8 mouse cellular contexts compared by ENCODE assay signal in the genomic region with DNA sequence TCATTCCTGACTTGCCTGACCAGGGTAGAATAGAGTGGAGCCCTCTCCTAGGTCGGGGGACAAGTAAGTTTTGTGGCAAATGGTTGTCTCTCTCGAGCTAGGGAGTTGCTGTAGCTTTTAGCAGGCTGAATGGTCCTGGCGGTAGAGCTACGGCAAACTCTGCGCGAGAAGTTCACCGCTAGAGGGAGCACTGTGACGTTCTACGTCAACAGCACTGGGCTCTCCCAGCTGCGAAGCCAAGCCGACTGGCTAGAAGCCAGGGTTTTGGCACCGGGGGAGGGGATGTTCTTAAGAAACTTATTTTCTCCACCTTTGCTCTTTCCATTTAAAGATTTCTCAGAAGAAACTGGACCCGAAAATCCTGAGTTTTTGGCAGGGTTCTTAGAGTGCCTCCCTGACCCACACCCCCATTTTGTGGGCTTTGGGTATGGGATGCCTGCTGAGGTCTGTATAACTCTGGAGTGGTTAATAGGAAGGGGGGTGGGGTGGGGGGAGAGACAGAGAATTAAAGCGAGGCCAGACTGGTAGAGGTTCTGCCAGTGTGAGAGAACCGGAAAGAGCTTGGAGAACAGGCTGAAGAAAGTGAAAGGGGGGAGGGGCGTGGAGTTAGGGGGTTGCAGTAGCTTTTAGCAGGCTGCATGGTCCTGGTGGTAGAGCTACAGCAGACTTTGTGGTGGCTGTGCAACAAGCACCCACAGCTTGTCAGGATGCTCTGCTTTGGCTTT. TPM values are rescaled to one million over a fixed set of nuclear protein-coding genes. Genes with fewer than 3 reads are reported as not detected.
DNase-seq lines count a peak whose midpoint lies in the region; ATAC-seq lines count a peak whose summit lies in the region.

No protein-coding gene starts in this region.

- H3K27me3 ChIP-seq in intestine, embryonic 14.5 days (replicated peaks; ENCODE audit: control insufficient read depth, insufficient read depth, low read length) = no peaks in the 10 kb centered on the region

- WGBS in intestine, embryonic 14.5 days = 7% methylated on average over 16 of the region's 16 CpGs

- H3K9ac ChIP-seq in intestine, embryonic 14.5 days (ENCODE audit: low read length) = no peak overlapping the region

- H3K27ac ChIP-seq in intestine, embryonic 14.5 days (ENCODE audit: low read depth) = no peak overlapping the region

- DNase-seq in adrenal gland, postnatal 36 days = peak; percentile 88 to 91
- DNase-seq in embryo, embryonic 9.5 days (ENCODE audit: extremely low spot score) = peak; percentile 80
- peak; percentile 67 to 88 for DNase-seq in gastrocnemius, postnatal 4 days (ENCODE audit: low spot score in 2 of 2)
- peak; percentile 93 for DNase-seq in intestine, embryonic 14.5 days (ENCODE audit: low spot score)
- peak; percentile 75 to 78 for DNase-seq in left cerebral cortex, adult 8-10 months (ENCODE audit: low spot score in 2 of 2)
- DNase-seq in right cerebral cortex, postnatal 4 days = peak; percentile 94

- H3K4me2 ChIP-seq in intestine, embryonic 14.5 days (ENCODE audit: low read length) = peak overlapping the region; percentile 41

- no peaks in the 10 kb centered on the region for H3K36me3 ChIP-seq in intestine, embryonic 14.5 days (ENCODE audit: control insufficient read depth, insufficient read depth, low read length)

- peaks cover 5% of the 10 kb centered on the region for H3K4me1 ChIP-seq in intestine, embryonic 14.5 days (replicated peaks; ENCODE audit: control insufficient read depth, insufficient read depth, low read length)

- H3K4me3 ChIP-seq in intestine, embryonic 14.5 days (ENCODE audit: low read depth, low read length) = no peak overlapping the region

- H3K9me3 ChIP-seq in intestine, embryonic 14.5 days (ENCODE audit: control insufficient read depth, low read length) = no peaks in the 10 kb centered on the region

- peak; percentile 86 for ATAC-seq in intestine, embryonic 14.5 days (replicated peaks; ENCODE audit: low FRiP score, low TSS enrichment, low read depth)
- ATAC-seq in megakaryocyte progenitor cell, adult 5-6 weeks (replicated peaks; ENCODE audit: poor library complexity) = peak; percentile 72
- ATAC-seq in megakaryocyte, adult 5-6 weeks (ENCODE audit: poor library complexity, severe bottlenecking) = no peak

RNA-seq across cellular contexts. Expression of gene Klhl29, which starts 35.1 kb away (rescaled TPM):
- total RNA-seq in adrenal gland, postnatal 36 days (2021) = 10 to 100 TPM; 13.7 to 16.7 TPM
- 1 to 10 TPM; 6.4 to 8.9 TPM for total RNA-seq in gastrocnemius, postnatal 4 days (2021)
- 2.8 and 2.9 TPM in 2 replicates for polyA plus RNA-seq in intestine, embryonic 14.5 days (2014; fragmentation: Nextera tagmentation; extraction: Ambion mirVana)
- total RNA-seq in left cerebral cortex, adult 8-10 months (2022) = 10 to 100 TPM; 31.5 to 36.0 (median 32.7) TPM
- not detected in 2 replicates for total RNA-seq in megakaryocyte progenitor cell, adult 5-6 weeks (2015)
- not detected in 2 replicates for total RNA-seq in megakaryocyte progenitor cell, adult 5-6 weeks (2017)
- 0.02 TPM in 1 of 2 replicates, not detected in the other for total RNA-seq in megakaryocyte, adult 5-6 weeks (2015)
- total RNA-seq in megakaryocyte, adult 5-6 weeks (2017) = not detected in 2 replicates

Comparison
In these comparisons a context has a peak if more than half of its experiments do, and no peak if none do; other contexts are left out.
1. RNA of gene Klhl29, which starts 35.1 kb away (total RNA-seq): 31.5 to 36.0 TPM in left cerebral cortex, adult 8-10 months, 13.7 to 16.7 TPM in adrenal gland, postnatal 36 days and 6.4 to 8.9 TPM in gastrocnemius, postnatal 4 days; not detected in megakaryocyte progenitor cell, adult 5-6 weeks and 0.02 TPM in megakaryocyte, adult 5-6 weeks; every median in the first group is over 4 times any median in the second.
2. Peak in every context shown above with its lines, with median percentiles within 50 percentile points of each other: DNase-seq.